Mouse (Mus musculus) heart, embryonic 14.5 days (tissue): ENCODE measurements around the gene Flywch1. TPM values are rescaled to one million over a fixed set of nuclear protein-coding genes. Genes with fewer than 3 reads are reported as not detected.

ENCODE experiments used
- ATAC-seq: fragments of 200-750 bp; cut with Nextera tagmentation; 2 replicates; pipeline ENCODE4 v1.8.0; 2017; ENCODE audit warnings: low read depth, moderate TSS enrichment; ENCODE audit not compliant: insufficient number of reproducible peaks, insufficient read depth, low FRiP score
- H3K27ac ChIP-seq, 2 experiments: fragments of 200-500 bp in 1 of 2; fragments of 300-500 bp in 1 of 2; sonication (generic) in 1 of 2; replicated peaks in 1 of 2; 2 replicates each; pipeline ENCODE4 v1.5.1; 2012 to 2014; ENCODE audit warnings: low read depth in 2 of 2, low read length in 2 of 2, control low read depth in 1 of 2, mild to moderate bottlenecking in 1 of 2, mixed read lengths in 1 of 2; ENCODE audit not compliant: control insufficient read depth in 1 of 2, insufficient read depth in 1 of 2
- H3K27me3 ChIP-seq: fragments of 300-500 bp; sonication (generic); 2 replicates; pipeline ENCODE4 v1.6.1; 2014; ENCODE audit warnings: mild to moderate bottlenecking, low read length, control low read depth; ENCODE audit not compliant: control insufficient read depth, insufficient read depth
- H3K36me3 ChIP-seq: fragments of 300-500 bp; sonication (generic); 2 replicates; pipeline ENCODE4 v1.6.1; 2014; ENCODE audit warnings: mild to moderate bottlenecking, control low read depth, low read length, mixed read lengths; ENCODE audit not compliant: control insufficient read depth, insufficient read depth
- H3K4me1 ChIP-seq, 2 experiments: fragments of 200-500 bp in 1 of 2; fragments of 300-500 bp in 1 of 2; sonication (generic) in 1 of 2; 2 replicates each; pipeline ENCODE4 v1.6.1; 2012 to 2014; ENCODE audit warnings: low read length in 2 of 2, control low read depth in 1 of 2, mixed read lengths in 1 of 2; ENCODE audit not compliant: control insufficient read depth in 2 of 2, insufficient read depth in 2 of 2
- H3K4me2 ChIP-seq: fragments of 300-500 bp; sonication (generic); 2 replicates; pipeline ENCODE4 v1.6.1; 2014; ENCODE audit warnings: mild to moderate bottlenecking, low read length
- H3K4me3 ChIP-seq, 2 experiments: fragments of 200-500 bp in 1 of 2; fragments of 300-500 bp in 1 of 2; sonication (generic) in 1 of 2; 2 replicates each; pipeline ENCODE4 v1.5.1; 2012 to 2014; ENCODE audit warnings: low read length in 2 of 2, mild to moderate bottlenecking in 2 of 2, control low read depth in 1 of 2, low read depth in 1 of 2, moderate library complexity in 1 of 2; ENCODE audit not compliant: control insufficient read depth in 1 of 2, insufficient read depth in 1 of 2
- H3K9ac ChIP-seq: fragments of 300-500 bp; sonication (generic); 2 replicates; pipeline ENCODE4 v1.6.1; 2014; ENCODE audit warnings: mild to moderate bottlenecking, low read length
- H3K9me3 ChIP-seq: fragments of 300-500 bp; sonication (generic); 2 replicates; pipeline ENCODE4 v1.6.1; 2016; ENCODE audit warnings: low read length, control low read depth; ENCODE audit not compliant: control insufficient read depth
- WGBS: fragments of 180-500 bp; shearing (Covaris S2); extraction: QIAGEN DNeasy Blood & Tissue Kit; methylation state at CpG from one replicate; pipeline ENCODE4 v1.1.7; 2014; 5-methylcytosine and 5-hydroxymethylcytosine counted together
- polyA plus RNA-seq: library from polyadenylated mRNA; unstranded; fragments of >200 nt; fragmentation: Nextera tagmentation; extraction: Ambion mirVana; gene quantifications from 2 replicates; pipeline ENCODE4 v1.2.1, GENCODE M21; 2014

Flywch1 gene
- polyA plus RNA-seq, 1 experiment from 2014 or later: 42.4 TPM

DNA sequence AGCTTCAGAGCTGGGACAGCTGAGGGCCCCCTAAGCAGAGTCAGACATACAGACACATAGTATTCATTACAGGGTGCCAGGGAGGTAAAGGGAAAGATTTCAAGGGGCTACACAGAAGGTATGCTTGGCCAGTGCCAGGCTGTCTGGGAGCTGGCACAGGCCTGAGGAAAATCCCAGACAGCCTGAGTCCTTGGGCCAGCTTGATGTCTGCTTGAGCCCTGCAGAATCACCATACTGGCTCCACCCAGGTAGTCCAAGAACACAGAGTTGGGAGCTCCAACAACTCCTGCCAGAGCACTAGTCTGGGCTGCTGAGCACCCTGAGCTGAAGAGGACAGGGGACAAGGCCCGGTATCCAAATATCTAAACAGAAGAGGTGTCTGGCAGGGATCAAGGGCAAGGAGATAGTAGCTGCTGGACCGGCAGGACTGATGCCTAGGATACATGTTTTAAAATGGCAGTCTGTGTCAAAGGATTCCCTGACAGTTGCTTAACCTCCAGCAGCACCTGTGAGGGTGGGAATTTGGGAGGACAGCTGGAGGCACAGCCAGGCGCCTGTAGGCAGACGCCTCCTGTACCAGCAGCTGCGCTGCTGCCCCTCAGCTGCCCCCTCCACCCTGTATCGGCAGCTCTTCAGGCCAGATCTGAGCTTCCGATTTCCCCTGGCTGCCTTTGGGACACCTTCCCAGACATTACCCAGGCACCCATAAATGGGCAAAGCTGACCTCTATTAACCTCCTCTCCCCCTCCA lies 48.9 kb downstream of the Flywch1 start, which contains the start of gene 1520401A03Rik:
Gene 1520401A03Rik, minus strand, starts transcription at position 408 of the 750 bp plus-strand sequence.
- Histone ChIP-seq H3K4me1 (peaks cover 4 to 9% of the 10 kb centered on the region in 2 experiments; a peak in 3 of 4 replicates), H3K27ac (no peak within 1 kb of the TSS), H3K9ac (no peak within 1 kb of the TSS), H3K27me3 (no peaks in the 10 kb centered on the region), H3K9me3 (no peaks in the 10 kb centered on the region), H3K36me3 (no peaks in the 10 kb centered on the region), H3K4me2 (no peak within 1 kb of the TSS), H3K4me3 (no peak within 1 kb of the TSS)
- 48% methylated on average over 7 of the region's 7 CpGs for WGBS
- ATAC-seq: no peak

DNA sequence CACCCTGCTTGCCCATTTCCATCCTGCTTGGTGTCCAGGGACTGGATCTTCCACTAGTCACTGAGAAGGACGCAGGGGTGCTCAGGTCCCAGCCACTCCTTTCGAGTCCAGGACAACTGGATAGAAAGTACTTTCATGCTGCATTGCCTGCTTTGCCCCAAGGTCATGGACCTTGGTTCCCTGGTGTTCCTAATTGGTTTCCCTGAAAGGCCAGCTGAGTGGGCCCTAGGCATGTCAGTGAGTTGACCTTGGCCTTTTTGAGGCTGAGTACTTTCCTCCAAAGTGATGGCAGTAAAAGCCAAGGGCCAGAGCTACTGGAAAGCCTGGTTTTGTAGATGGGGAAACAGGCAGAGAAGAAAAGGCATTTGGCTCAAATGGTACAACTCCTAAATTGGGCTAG lies 49.5 kb downstream of the Flywch1 start:
- Histone ChIP-seq H3K9ac (no peak overlapping the region), H3K9me3 (no peaks in the 10 kb centered on the region), H3K4me2 (no peak overlapping the region), H3K27me3 (no peaks in the 10 kb centered on the region), H3K4me3 (no peak overlapping the region), H3K36me3 (no peaks in the 10 kb centered on the region), H3K4me1 (peaks cover 3 to 4% of the 10 kb centered on the region in 2 experiments; a peak in 2 of 4 replicates), H3K27ac (no peak overlapping the region)
- WGBS: 85% methylated on average over 2 of the region's 2 CpGs
- ATAC-seq: no peak

DNA sequence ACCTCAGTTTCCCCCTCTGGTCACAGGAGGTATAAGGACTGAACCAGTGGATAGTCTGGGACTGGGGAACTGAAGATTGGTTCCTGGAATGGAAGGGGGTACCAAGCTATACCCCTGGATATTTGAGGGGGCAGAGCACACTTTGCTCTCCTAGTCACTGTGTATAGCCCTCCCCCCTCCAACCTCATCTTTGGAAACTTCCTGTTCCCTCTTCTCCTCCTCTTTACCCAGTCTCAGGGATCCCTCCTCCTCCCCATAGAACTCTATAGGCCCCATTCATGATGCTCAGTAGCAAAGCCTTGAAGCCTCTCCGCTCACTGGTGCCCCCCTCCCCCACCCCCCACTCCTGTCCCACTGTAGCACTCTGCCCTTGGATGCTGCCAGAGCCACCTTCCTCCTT lies 51.9 kb downstream of the Flywch1 start:
- no peaks in the 10 kb centered on the region for H3K27me3 ChIP-seq
- no peak for ATAC-seq
- 43% methylated on average over 1 of the region's 1 CpGs for WGBS

DNA sequence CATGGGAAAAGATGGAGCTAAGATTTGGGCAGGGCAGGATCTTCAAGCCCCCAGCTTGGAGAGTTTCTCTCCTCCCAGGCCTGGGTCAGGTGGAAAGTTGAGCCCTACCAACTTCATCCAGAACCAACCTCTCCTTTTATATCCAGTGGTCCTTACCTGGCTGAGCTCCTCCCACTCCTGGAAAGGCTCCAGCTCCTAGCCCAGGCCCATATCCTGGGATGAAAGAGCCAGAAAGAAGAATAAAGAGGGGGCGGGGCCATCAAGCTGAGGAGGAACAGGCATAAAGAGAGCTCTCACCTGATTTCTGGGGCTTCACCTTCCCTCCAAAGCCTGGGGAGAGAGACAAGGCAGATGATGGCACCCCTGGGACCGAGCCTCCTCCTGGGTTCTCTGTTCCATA lies 54.4 kb downstream of the Flywch1 start:
- Histone ChIP-seq H3K27ac (no peak overlapping the region), H3K36me3 (no peaks in the 10 kb centered on the region), H3K9ac (no peak overlapping the region), H3K4me2 (no peak overlapping the region), H3K9me3 (no peaks in the 10 kb centered on the region), H3K4me1 (no peaks in the 10 kb centered on the region), H3K4me3 (no peak overlapping the region), H3K27me3 (no peaks in the 10 kb centered on the region)
- ATAC-seq: no peak
- WGBS: 35% methylated on average over 2 of the region's 2 CpGs

More for the DNA sequence above, 51.9 kb downstream of the Flywch1 start:
- Histone ChIP-seq H3K4me1 (no peaks in the 10 kb centered on the region), H3K4me2 (no peak overlapping the region), H3K27ac (no peak overlapping the region), H3K4me3 (no peak overlapping the region), H3K9ac (no peak overlapping the region), H3K9me3 (no peaks in the 10 kb centered on the region), H3K36me3 (no peaks in the 10 kb centered on the region)

DNA sequence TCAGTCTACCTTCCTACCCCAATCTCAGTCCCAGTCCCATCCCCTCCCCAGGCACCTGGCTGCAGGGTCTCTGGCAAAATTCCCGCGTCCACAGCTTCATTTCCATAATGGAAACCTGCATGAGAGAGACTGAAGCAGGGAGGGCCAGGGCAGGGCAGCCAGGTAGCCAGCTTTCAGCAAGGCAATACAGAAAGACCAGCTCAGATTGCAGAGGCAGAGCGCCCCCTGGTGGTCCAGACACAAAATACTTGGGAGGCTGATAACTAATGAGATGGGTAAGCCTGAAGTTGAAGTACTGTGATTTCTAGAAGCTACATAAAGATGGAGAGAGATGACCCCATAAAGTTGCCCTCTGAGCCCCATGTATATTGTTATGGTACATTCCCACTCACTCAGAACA lies 65.2 kb downstream of the Flywch1 start:
- no peak overlapping the region for H3K27ac ChIP-seq
- H3K4me2 ChIP-seq: no peak overlapping the region
- H3K9me3 ChIP-seq: no peaks in the 10 kb centered on the region
- H3K36me3 ChIP-seq: no peaks in the 10 kb centered on the region
- no peak for ATAC-seq
- WGBS: 0% methylated on average over 3 of the region's 3 CpGs
- H3K4me3 ChIP-seq: no peak overlapping the region
- no peaks in the 10 kb centered on the region for H3K4me1 ChIP-seq
- H3K27me3 ChIP-seq: peaks cover 19% of the 10 kb centered on the region; the same call in 1 of the 2 replicates
- H3K9ac ChIP-seq: no peak overlapping the region

DNA sequence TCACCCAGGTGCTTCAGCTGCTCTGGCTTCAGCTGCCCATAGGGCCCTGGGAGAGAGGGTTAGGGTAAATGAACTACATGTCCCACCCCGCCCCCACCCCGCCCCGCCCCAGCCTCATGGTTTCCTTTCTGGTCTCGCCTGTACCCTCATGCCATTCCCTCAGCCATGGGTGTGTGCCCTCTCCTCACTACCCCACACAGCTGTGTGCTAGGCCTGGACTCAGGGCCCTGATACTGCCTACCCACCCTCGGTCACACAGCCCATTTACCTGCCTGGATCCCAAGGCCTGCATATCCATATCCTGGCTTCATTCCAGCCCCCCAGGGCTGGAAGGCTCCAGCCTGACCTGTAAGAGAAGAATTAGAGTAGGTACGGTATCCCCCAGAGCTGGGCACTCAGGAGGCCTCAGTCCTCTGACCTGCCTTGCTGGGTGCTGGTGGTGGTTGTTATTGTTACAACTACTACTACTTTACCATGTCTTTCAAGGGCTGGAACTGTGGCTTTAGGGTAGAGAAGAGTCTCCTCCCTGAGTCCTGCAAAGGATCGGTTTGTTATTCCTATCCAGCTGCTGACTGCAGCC lies 65.8 kb downstream of the Flywch1 start:
- no peak overlapping the region for H3K9ac ChIP-seq
- no peaks in the 10 kb centered on the region for H3K36me3 ChIP-seq
- ATAC-seq: no peak
- WGBS: 65% methylated on average over 7 of the region's 7 CpGs
- H3K27me3 ChIP-seq: peaks cover 23% of the 10 kb centered on the region; the same call in 1 of the 2 replicates
- H3K4me2 ChIP-seq: no peak overlapping the region
- H3K27ac ChIP-seq: no peak overlapping the region
- no peaks in the 10 kb centered on the region for H3K9me3 ChIP-seq
- H3K4me1 ChIP-seq: no peaks in the 10 kb centered on the region
- H3K4me3 ChIP-seq: no peak overlapping the region

DNA sequence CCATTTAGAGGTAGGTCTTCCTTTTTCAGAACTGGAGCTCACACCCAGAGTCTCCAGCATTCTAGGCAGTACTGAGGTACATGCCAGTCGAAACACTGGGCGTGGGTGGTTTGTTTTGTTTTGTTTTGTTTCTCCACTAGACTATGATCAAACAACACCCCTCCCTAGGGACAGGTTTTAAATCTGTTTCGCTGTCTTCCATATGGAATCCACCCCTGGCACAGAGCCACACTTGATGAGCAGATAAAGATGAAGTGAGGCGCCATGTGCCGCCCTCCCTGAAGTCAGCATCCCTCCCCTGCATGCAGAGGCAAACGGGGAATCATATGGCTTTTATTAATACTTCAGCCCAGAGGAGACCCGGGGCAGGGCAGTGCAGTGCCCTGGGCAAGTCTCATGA lies 66.7 kb downstream of the Flywch1 start:
- H3K27me3 ChIP-seq: peaks cover 24% of the 10 kb centered on the region; the same call in 1 of the 2 replicates
- ATAC-seq: no peak
- 59% methylated on average over 7 of the region's 7 CpGs for WGBS

More for the DNA sequence above, 66.7 kb downstream of the Flywch1 start:
- H3K4me1 ChIP-seq: no peaks in the 10 kb centered on the region; a peak in 1 of 4 replicates
- no peaks in the 10 kb centered on the region for H3K36me3 ChIP-seq
- no peak overlapping the region for H3K27ac ChIP-seq
- no peak overlapping the region for H3K9ac ChIP-seq
- H3K4me2 ChIP-seq: no peak overlapping the region
- no peak overlapping the region for H3K4me3 ChIP-seq
- no peaks in the 10 kb centered on the region for H3K9me3 ChIP-seq
